1 mouse cellular context compared by ENCODE assay signal in the genomic region with DNA sequence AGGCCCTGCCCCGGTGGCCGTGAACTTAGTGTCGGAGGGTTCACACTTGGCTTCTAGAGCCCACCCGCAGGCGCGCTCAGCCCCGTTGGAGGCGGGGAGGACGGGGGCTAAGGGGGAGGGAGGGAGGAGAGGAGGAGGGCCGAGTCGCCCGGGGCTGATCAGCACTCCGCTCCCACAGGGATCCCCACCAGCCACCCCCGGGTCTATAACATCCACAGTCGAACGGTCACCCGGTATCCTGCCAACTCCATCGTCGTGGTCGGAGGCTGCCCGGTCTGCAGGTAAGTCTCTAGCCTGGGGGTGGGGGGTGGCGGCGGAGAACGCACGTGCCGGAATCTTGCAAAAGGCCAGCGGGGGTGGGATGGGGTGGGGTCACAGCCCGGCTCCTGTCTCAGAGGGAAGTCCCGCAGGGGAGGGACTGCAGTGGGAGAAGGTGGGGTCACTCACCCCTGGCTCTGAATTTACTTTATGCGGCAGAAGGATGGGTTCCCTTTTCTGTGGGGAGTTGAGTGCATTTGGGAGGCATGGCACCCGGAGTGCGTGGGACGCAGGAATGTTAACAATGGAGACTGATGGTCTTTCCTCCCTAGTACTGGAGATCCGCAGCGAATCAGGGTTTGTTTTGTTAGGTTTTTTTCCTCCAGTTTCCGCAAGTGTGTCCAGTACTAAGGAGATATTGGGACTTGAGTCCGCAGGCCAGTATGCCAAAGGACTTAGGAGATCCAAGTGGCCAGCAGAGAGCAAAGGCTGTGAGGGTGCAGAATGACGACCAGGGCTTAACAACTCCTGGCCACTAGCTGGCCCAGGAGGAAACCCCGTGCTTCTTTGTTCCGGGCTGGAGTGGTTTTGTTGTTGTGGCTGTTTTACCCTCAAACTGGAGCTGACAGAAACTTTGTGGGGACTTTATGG.
TF ChIP-seq lines count a peak whose summit lies in the region.

No protein-coding gene starts in this region.

TF ChIP-seq in MEL, 35 proteins besides CTCF, POLR2A, EP300 and RAD21 (continued from another document):
- TF ChIP-seq MAX (IDR thresholded peaks at IDR 0.05; ENCODE audit: low read length), result no peak
- no peak for TF ChIP-seq ELF1 (IDR thresholded peaks at IDR 0.05; ENCODE audit: low read depth, low read length)
- no peak for TF ChIP-seq NELFE (IDR thresholded peaks at IDR 0.05; ENCODE audit: low read depth, low read length)
- no peak for TF ChIP-seq ZC3H11A (IDR thresholded peaks at IDR 0.05; ENCODE audit: low read depth, low read length)
- no peak for TF ChIP-seq MYC (IDR thresholded peaks at IDR 0.05; ENCODE audit: low read depth, low read length)
- TF ChIP-seq TCF12 (IDR thresholded peaks at IDR 0.05; ENCODE audit: low read depth, low read length), result no peak
- no peak for TF ChIP-seq JUND (IDR thresholded peaks at IDR 0.05; ENCODE audit: low read depth, low read length)
- no peak for TF ChIP-seq KAT2A (conservative IDR thresholded peaks at IDR 0.05; ENCODE audit: low read depth, low read length)
- no peak for TF ChIP-seq ZKSCAN1 (IDR thresholded peaks at IDR 0.05; ENCODE audit: low read depth, low read length)
TF ChIP-seq in MEL: peak in this region for 6.
